Mouse (Mus musculus) bone marrow macrophage, adult 2 months (primary cell): ENCODE results near the gene Slc25a22. TPM values are rescaled to one million over a fixed set of nuclear protein-coding genes. Genes with fewer than 3 reads are reported as not detected.

Experiments
- H3K27ac ChIP-seq: 2 replicates; pipeline ENCODE4 v1.5.1; 2012; ENCODE audit warnings: low read depth, low read length; ENCODE audit not compliant: insufficient read depth
- H3K4me1 ChIP-seq: 2 replicates; pipeline ENCODE4 v1.6.1; 2012; ENCODE audit warnings: low read length; ENCODE audit not compliant: control insufficient read depth, insufficient read depth
- H3K4me3 ChIP-seq: 2 replicates; pipeline ENCODE4 v1.5.1; 2012; ENCODE audit warnings: mild to moderate bottlenecking, low read length, moderate library complexity; ENCODE audit not compliant: insufficient read depth
- CTCF ChIP-seq: IDR thresholded peaks from 2 replicates; pipeline ENCODE4 v1.5.1; 2012; ENCODE audit warnings: low read depth, mild to moderate bottlenecking, low read length, moderate library complexity
- POLR2A ChIP-seq: IDR thresholded peaks from 2 replicates; pipeline ENCODE4 v1.6.1; 2012; ENCODE audit warnings: mild to moderate bottlenecking, low read depth, low read length, borderline replicate concordance
- polyA plus RNA-seq: library from polyadenylated mRNA; stranded (reverse); fragments of >200 nt; gene quantifications from 2 replicates; pipeline ENCODE4 v1.2.4, GENCODE M21; 2012; ENCODE audit not compliant: missing spikeins, insufficient read depth, insufficient read length

Gene Slc25a22
- polyA plus RNA-seq, 1 experiment: 21.4 TPM

GRCm38 (mm10) chr7:141474160-141474559, 36.5 kb upstream of the Slc25a22 start:
- Histone ChIP-seq H3K27ac (no peak overlapping the region), H3K4me1 (peaks cover 37% of the 10 kb centered on the region), H3K4me3 (peak overlapping the region; percentile 82)
- TF ChIP-seq CTCF: no peak
- no peak for TF ChIP-seq POLR2A

DNA sequence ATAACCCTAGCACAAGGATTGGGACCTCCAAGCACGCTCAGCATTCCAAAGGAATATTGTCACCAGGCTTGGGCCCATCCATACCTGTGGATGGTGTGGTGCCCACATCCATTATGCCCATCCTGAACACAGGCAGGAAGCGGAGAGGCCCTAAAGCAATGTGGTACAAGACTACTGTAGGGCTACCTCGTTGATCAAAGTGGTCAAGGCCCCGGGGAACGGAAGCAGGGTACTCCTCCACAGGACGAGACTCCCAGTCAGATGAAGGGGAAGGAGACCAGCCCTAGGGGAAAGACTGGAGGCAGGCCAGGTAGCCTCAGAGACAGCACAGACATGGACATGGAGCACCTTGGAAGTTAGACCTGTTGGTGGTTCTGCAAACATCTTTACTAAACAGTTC, 35.1 kb upstream of the Slc25a22 start:
- Histone ChIP-seq H3K27ac (no peak overlapping the region), H3K4me1 (peaks cover 40% of the 10 kb centered on the region), H3K4me3 (no peak overlapping the region)
- TF ChIP-seq POLR2A (no peak), CTCF (no peak)

DNA sequence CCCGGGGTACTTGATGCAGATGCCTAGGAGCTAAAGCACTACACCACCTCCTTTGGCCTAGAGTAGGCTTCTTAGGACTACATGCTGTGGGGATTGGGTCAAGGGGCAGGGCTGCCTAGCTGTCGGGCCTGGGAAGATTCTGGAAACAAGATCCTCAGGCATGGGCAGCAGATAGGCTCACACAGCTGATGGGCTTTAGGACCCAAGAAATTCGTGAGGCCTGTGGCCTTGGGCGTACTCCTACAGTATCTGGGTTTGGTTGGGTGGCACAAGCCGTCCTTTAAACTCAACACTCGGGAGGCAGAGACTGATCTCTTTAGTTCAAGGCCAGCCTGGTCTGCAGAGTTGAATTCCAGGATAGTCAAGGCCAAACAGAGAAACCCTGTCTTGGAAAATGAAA, 34.5 kb upstream of the Slc25a22 start:
- H3K27ac ChIP-seq: no peak overlapping the region
- no peak overlapping the region for H3K4me3 ChIP-seq
- no peak for TF ChIP-seq CTCF
- no peak for TF ChIP-seq POLR2A
- peaks cover 35% of the 10 kb centered on the region for H3K4me1 ChIP-seq

GRCm38 (mm10) chr7:141471236-141471635, 33.5 kb upstream of the Slc25a22 start:
- no peak overlapping the region for H3K27ac ChIP-seq
- H3K4me3 ChIP-seq: no peak overlapping the region
- TF ChIP-seq POLR2A: no peak
- no peak for TF ChIP-seq CTCF
- peaks cover 44% of the 10 kb centered on the region for H3K4me1 ChIP-seq

DNA sequence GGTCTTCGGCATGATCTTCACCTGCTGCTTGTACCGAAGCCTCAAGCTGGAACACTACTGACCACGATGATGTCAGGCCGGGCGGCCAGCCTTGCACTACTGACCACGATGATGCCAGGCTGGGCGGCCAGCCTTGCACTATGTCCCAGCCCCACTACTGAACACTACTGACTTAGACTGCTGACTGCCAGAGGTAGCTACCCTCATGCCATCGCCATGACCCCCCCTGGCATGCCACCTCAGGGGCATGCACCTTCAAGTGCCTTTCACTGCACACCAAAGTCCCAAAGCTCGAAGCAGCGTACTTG, 32.9 kb upstream of the Slc25a22 start:
- Histone ChIP-seq H3K4me1 (peaks cover 48% of the 10 kb centered on the region), H3K4me3 (no peak overlapping the region), H3K27ac (no peak overlapping the region)
- no peak for TF ChIP-seq POLR2A

- Histone ChIP-seq H3K27ac (no peak overlapping the region), H3K4me3 (no peak overlapping the region), H3K4me1 (peaks cover 51% of the 10 kb centered on the region)
- no peak for TF ChIP-seq CTCF
- no peak for TF ChIP-seq POLR2A
Observed at GRCm38 (mm10) chr7:141469901-141470636, 32.4 kb upstream of the Slc25a22 start.

DNA sequence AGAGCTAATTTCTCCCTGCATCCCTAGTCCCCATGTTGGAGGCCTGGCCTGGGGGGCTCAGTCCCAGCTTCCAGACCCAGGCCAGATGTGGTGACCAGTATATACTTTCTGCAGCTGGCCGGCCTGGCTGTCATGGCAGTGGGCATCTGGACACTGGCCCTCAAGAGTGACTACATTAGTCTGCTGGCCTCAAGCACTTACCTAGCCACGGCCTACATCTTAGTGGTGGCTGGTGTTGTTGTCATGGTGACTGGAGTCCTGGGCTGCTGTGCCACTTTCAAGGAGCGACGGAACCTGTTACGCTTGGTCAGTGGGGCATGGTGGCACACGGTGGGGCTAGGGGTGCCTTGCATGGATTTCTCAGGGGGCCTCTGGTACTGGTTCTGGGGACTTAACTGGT, 31.7 kb upstream of the Slc25a22 start:
- Histone ChIP-seq H3K4me1 (peaks cover 58% of the 10 kb centered on the region), H3K27ac (peak overlapping the region; percentile 88)

DNA sequence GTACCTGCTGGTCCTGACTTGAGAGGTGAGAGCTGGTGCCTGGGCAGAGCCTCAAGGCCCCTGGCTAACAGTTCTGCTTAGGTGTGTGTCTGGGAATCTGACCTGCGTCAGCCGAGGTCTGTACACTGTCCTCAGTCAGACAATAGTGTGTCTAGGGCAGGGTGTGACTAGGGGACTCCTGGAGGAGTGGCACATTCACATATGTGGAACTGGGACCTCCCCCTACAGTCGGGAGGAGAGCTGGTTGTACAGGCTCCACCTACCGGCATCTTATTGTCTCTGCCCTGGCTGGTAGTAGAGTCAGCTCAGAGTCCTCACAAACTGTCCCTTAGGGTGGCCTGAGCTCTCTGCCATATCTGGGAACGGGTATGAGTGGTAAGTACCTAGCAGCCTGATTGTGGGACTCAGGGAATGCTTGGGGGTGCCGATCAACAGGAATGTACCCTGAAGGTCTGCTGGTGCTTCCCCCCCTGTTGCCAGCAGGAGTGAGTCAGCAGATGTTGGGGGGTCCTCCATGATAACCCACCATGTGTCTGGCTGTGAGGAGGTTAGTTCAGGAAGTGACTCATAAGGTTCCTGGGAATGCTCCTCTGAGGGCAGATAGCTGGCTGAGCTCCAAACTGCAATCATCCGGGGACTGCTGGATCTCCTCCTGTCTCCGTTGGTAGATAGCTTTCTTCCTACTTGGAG, 31.0 kb upstream of the Slc25a22 start:
- Histone ChIP-seq H3K4me3 (peak overlapping the region; percentile 75), H3K27ac (peak overlapping the region; percentile 88), H3K4me1 (peaks cover 62% of the 10 kb centered on the region)
- TF ChIP-seq POLR2A (no peak), CTCF (no peak)

More for the DNA sequence above, 31.7 kb upstream of the Slc25a22 start:
- no peak for TF ChIP-seq CTCF
- no peak for TF ChIP-seq POLR2A
- H3K4me3 ChIP-seq: peak overlapping the region; percentile 75

DNA sequence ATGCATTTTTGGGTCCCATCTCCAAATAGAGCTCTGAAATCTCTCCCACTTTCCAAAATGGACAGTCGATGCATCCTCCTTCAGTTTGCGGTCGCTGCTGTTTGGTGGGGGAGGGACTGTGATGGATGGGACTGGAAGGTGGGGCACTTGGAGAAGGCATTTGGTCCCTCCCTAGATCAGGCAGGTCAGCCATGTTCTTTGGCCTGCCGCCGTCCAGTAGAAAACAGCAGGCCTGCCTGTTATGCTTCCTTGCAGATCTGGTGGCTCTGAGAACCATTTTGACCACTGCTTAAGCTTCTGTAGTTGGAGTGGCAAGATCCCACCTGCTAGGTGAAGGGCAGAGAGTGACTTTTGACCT, 30.5 kb upstream of the Slc25a22 start:
- H3K4me1 ChIP-seq: peaks cover 64% of the 10 kb centered on the region
- peak overlapping the region; percentile 75 for H3K4me3 ChIP-seq
- peak overlapping the region; percentile 88 for H3K27ac ChIP-seq
- TF ChIP-seq POLR2A (no peak), CTCF (no peak)

DNA sequence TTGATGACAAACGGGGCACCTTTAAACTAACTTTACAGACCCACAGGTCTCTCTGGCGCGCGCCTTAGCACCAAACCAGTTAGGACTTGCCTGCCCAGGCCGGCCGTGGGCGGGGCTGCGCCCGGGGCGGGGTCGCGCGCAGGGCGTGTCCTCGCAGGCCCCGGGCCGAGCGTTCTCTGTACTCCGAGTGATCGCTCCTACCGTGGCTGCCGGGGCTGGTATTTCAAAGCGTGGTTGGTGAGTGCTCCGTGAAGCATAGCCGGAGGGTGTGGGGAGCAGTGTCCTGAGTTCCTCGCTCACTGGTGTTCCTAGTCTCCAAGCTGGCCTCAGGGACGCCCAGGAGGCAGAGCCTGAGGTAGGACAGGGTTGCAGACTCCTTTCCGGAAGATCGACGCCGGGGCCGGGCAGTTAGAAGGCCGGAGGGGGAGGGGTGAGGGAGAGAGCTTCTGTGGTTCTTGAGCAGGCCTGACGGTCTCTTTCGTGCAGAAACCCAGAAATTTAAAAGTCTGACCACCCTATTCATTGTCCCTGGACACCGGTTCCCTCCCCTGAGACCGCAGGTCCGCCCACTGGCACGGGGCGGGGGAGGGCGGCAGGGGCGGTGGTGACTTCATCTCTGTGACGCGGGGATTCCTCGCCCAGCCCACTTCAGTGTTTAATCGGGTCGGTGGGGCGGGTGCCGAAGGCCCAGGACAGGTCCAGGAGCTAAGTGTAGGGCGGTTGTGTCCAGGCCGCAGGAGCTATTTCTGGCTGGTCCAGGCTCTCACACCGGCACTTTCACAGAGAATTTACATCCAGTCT, 29.7 kb upstream of the Slc25a22 start, which contains the start of gene Cd151:
Cd151 (plus strand) TSS at position 163 of the 801 bp plus-strand sequence.
- Histone ChIP-seq H3K4me3 (peak within 1 kb of the TSS; percentile 75), H3K27ac (peak within 1 kb of the TSS; percentile 88), H3K4me1 (peaks cover 69% of the 10 kb centered on the region)
- TF ChIP-seq CTCF (no peak), POLR2A (no peak)
